Mouse (Mus musculus): Measurements from ENCODE around the gene Sgpp1.

Sgpp1 gene

GRCm38 (mm10) chr12:75735246-75736200 lies at the start of gene Sgpp1:
Gene Sgpp1, minus strand, starts transcription at chr12:75735729.
- ATAC-seq (ENCODE audit: insufficient number of reproducible peaks, low FRiP score, low TSS enrichment), result peak; percentile 91

- ATAC-seq (ENCODE audit: insufficient number of reproducible peaks, low FRiP score, low TSS enrichment), result no peak
Measured at GRCm38 (mm10) chr12:75784271-75784751, 48.8 kb upstream of the Sgpp1 start.

- no peak for ATAC-seq (ENCODE audit: insufficient number of reproducible peaks, low FRiP score, low TSS enrichment)
Measured at GRCm38 (mm10) chr12:75781995-75782394, 46.5 kb upstream of the Sgpp1 start.

- ATAC-seq (ENCODE audit: insufficient number of reproducible peaks, low FRiP score, low TSS enrichment), result no peak
Measured at GRCm38 (mm10) chr12:75781445-75781844, 45.9 kb upstream of the Sgpp1 start.

- ATAC-seq (ENCODE audit: insufficient number of reproducible peaks, low FRiP score, low TSS enrichment), result no peak
Measured at GRCm38 (mm10) chr12:75772424-75773034, 37.0 kb upstream of the Sgpp1 start.

GRCm38 (mm10) chr12:75771410-75771809 lies 35.9 kb upstream of the Sgpp1 start:
- no peak for ATAC-seq (ENCODE audit: insufficient number of reproducible peaks, low FRiP score, low TSS enrichment)

- ATAC-seq (ENCODE audit: insufficient number of reproducible peaks, low FRiP score, low TSS enrichment), result no peak
Measured at GRCm38 (mm10) chr12:75766885-75767317, 31.4 kb upstream of the Sgpp1 start.

GRCm38 (mm10) chr12:75766395-75766794 lies 30.9 kb upstream of the Sgpp1 start:
- no peak for ATAC-seq (ENCODE audit: insufficient number of reproducible peaks, low FRiP score, low TSS enrichment)

- no peak for ATAC-seq (ENCODE audit: insufficient number of reproducible peaks, low FRiP score, low TSS enrichment)
Measured at GRCm38 (mm10) chr12:75765751-75766150, 30.2 kb upstream of the Sgpp1 start.

GRCm38 (mm10) chr12:75756387-75756786 lies 20.9 kb upstream of the Sgpp1 start:
- no peak for ATAC-seq (ENCODE audit: insufficient number of reproducible peaks, low FRiP score, low TSS enrichment)

GRCm38 (mm10) chr12:75753730-75754129 lies 18.2 kb upstream of the Sgpp1 start:
- no peak for ATAC-seq (ENCODE audit: insufficient number of reproducible peaks, low FRiP score, low TSS enrichment)

GRCm38 (mm10) chr12:75752077-75752476 lies 16.5 kb upstream of the Sgpp1 start:
- no peak for ATAC-seq (ENCODE audit: insufficient number of reproducible peaks, low FRiP score, low TSS enrichment)

- ATAC-seq (ENCODE audit: insufficient number of reproducible peaks, low FRiP score, low TSS enrichment), result no peak
Measured at GRCm38 (mm10) chr12:75748574-75748973, 13.0 kb upstream of the Sgpp1 start.

GRCm38 (mm10) chr12:75745697-75746290 lies 10.3 kb upstream of the Sgpp1 start:
- no peak for ATAC-seq (ENCODE audit: insufficient number of reproducible peaks, low FRiP score, low TSS enrichment)

GRCm38 (mm10) chr12:75742101-75742500 lies 6.6 kb upstream of the Sgpp1 start:
- no peak for ATAC-seq (ENCODE audit: insufficient number of reproducible peaks, low FRiP score, low TSS enrichment)

- no peak for ATAC-seq (ENCODE audit: insufficient number of reproducible peaks, low FRiP score, low TSS enrichment)
Measured at GRCm38 (mm10) chr12:75741273-75741672, 5.7 kb upstream of the Sgpp1 start.

- ATAC-seq (ENCODE audit: insufficient number of reproducible peaks, low FRiP score, low TSS enrichment), result no peak
Measured at GRCm38 (mm10) chr12:75740451-75740850, 4.9 kb upstream of the Sgpp1 start.

- ATAC-seq (ENCODE audit: insufficient number of reproducible peaks, low FRiP score, low TSS enrichment), result no peak
Measured at GRCm38 (mm10) chr12:75739611-75740010, 4.1 kb upstream of the Sgpp1 start.

GRCm38 (mm10) chr12:75736296-75736695 lies 767 bp upstream of the Sgpp1 start:
- no peak for ATAC-seq (ENCODE audit: insufficient number of reproducible peaks, low FRiP score, low TSS enrichment)

GRCm38 (mm10) chr12:75734891-75735245 lies 661 bp downstream of the Sgpp1 start:
- ATAC-seq (ENCODE audit: insufficient number of reproducible peaks, low FRiP score, low TSS enrichment), result peak; percentile 46

GRCm38 (mm10) chr12:75734167-75734566 lies 1.4 kb downstream of the Sgpp1 start:
- ATAC-seq (ENCODE audit: insufficient number of reproducible peaks, low FRiP score, low TSS enrichment), result no peak

All from cerebellum, adult (tissue).